Mouse (Mus musculus) spleen, postnatal 14 days (tissue): ENCODE results near the gene Olfr907.

ENCODE experiments used
- DNase-seq, 2 experiments: peaks; one replicate each; pipeline ENCODE4 v3.0.0; 2021 to 2022; ENCODE audit warnings: low spot score in 2 of 2

Olfr907 gene

DNA sequence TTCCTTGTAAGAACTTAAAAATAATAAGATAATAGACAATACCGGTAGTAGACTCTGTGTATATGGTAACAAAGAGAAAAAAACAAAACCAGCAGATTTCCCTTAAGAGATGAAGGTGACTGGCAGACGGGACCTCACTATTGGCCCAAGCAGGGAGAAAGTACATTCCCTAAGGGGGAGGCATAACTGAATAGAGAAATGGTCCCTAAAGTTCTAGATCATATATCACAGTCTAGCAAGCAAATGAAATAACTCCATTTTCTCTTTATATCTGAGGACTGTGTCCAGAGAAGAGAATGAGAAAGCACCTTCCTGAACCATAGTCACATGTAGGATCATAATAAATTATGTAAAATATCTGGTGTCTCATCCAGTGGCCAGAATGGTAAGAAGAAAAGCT is at the start of gene Olfr907:
Gene Olfr907, plus strand, starts transcription at position 301 of the 400 bp plus-strand sequence.
- no peak for DNase-seq

DNA sequence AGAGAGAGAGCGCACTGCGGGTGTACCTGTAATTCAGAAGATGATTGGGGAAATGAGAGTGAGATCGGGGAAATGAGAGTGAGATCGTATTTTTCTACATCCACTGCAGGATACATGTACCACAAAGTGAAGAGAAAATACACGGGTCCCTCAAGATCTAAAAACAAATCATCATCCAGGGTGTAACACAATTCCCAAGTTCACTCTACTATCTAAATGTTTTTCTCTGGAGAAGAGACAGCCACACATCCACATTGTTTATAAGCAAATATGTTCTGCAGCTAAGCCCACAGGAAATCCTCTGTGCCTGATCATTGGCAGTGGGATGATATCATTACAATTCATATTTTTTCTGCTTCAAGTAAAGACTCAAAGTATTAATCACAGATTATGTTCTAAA is 48.2 kb upstream of the Olfr907 start, which contains the start of gene Olfr902:
Gene Olfr902, plus strand, starts transcription at position 301 of the 400 bp plus-strand sequence.
- no peak for DNase-seq

DNA sequence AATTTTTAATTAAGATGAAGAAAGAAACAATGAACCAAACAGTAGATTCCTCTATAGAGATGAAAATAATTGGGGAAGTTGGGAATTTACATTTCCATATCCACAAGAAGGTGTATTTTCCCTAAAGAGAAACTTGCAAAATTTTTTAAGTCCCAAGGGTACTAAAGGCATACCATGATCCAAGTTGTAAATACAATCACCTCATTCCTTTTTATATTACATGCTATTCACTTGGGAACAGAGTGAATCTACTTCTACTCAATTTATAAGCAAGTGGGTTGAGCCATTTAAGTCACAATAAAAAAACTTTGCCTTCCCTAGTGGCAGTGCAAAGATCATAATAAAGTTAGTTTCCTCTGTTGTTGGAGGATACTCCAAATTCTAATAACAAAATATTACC is 32.8 kb upstream of the Olfr907 start, which contains the start of gene Olfr904:
Gene Olfr904, plus strand, starts transcription at position 301 of the 400 bp plus-strand sequence.
- no peak for DNase-seq

DNA sequence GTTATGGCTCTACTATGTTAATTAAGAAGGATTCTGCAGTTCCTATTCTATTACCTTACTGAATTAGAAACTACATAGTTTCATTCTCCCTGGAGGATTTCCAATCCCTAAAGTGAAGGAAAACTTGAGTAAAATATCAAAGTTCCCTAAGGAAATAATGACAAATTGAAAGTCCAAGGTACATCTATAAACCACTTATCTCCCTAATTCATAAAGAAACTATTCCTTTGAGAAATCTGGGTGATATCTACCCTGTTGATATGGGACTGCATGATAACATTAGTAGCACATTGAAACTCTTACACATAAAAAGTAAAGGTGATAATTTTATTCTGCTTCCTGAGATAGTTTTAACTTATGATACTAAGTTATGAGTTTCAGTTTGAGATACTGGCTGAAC is 24.8 kb upstream of the Olfr907 start, which contains the start of gene Olfr905:
Gene Olfr905, plus strand, starts transcription at position 301 of the 400 bp plus-strand sequence.
- no peak for DNase-seq

DNA sequence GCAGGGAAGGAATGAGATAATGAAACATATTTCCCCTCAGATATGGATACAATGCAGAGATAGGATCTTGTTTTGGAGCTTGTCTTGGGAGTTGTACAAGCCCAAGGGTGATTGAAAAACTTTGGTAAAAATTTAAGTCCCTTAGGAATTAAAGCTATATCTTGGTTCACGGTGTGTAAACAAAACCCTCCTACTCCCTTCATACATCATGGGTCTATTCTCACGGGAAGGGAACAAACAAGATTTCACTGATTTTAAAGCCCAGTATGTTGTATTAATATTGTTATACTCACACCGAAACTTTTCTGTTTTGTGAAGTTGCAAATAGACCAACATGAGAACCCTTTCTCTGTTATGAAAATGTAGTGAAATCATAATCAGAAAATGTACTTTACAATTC is 8.8 kb upstream of the Olfr907 start, which contains the start of gene Olfr906:
Gene Olfr906, plus strand, starts transcription at position 301 of the 400 bp plus-strand sequence.
- no peak for DNase-seq

DNA sequence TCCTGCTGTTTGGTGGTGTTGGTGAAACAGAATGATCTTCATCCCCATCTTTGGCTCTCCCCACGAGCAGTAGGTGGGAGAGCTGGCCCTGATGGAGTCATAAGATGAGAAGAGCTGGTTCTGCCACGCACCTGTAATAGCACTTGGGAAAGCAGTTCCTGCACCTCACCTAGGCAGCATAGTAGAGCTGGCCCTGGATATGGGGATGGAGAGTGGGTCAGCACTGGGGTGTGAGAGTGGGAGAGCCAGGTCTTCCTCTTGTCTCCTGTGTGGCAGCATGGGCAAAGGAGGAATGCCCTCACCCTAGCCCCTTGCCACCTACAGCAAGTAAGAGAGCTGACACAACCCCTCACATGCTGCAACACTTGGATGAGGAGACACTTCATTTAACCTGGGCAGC is 16.8 kb downstream of the Olfr907 start:
- DNase-seq: no peak

DNA sequence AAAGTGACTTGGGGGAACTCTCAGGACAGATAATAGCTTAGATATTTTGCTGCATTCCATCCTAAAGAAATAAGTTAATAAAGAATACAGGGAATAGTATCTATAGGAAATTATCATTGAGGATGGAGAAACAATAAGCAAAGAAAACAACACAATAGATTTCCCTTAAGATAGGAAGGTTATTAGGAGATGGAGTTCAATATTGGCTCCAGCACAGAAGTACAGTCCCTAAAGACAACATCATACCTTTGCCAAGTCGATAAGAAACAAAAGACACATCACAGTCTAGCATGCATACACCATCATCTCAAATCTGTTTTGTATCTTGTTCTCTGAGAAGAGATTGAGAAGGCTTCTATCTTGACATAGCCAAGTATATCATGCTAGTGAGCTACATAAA is 25.7 kb downstream of the Olfr907 start, which contains the start of gene Olfr911-ps1:
Gene Olfr911-ps1, plus strand, starts transcription at position 301 of the 400 bp plus-strand sequence.
- DNase-seq: no peak

DNA sequence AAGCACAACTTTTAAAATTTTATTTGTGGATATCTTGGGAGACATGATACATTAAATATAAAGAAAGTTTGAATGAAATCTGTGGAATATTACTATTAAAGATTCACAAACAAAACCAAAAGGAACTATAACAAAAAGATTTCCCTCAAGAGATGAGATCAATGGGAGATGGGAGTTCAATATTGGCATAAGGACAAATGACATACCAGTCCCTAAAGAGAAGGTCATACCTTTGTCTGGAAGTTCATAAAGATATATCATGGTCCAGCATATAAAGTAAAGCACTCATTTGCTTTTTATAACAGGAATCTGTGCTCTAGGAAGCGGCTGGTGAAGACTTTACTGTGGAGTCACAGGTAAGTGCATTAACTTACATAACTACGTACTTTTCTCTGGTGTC is 41.9 kb downstream of the Olfr907 start, which contains the start of gene Olfr910:
Gene Olfr910, plus strand, starts transcription at position 301 of the 400 bp plus-strand sequence.
- no peak for DNase-seq
